Mouse (Mus musculus) frontal cortex, postnatal 10 days (tissue): ENCODE results near the gene Pgbd1.

Source experiments
- DNase-seq, 2 experiments: peaks; one replicate each; pipeline ENCODE4 v3.0.0; 2022; ENCODE audit warnings: low spot score in 2 of 2, mixed read lengths in 1 of 2

Gene Pgbd1

DNA sequence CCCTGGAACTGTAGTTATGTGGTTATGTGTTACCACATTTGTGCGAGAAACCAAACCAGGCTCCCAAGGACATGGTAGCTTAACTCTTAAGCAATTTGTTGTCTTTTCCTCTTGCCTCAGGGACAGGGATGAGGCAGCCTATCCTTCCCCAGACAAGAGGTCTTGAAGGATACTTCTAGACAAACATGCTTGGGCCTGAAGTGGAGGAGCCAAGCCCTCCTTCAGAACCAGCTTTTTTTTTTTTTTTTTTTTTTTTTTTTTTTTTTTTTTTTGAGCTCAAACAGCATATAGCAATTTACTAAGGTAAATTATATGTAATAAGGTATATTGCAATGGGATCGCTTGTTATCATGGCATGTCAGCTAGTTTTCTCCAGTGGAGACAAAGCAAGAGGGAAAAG is 25.1 kb downstream of the Pgbd1 start:
- DNase-seq = no peak

GRCm38 (mm10) chr13:21415266-21415665 is 25.6 kb downstream of the Pgbd1 start:
- DNase-seq = no peak

DNA sequence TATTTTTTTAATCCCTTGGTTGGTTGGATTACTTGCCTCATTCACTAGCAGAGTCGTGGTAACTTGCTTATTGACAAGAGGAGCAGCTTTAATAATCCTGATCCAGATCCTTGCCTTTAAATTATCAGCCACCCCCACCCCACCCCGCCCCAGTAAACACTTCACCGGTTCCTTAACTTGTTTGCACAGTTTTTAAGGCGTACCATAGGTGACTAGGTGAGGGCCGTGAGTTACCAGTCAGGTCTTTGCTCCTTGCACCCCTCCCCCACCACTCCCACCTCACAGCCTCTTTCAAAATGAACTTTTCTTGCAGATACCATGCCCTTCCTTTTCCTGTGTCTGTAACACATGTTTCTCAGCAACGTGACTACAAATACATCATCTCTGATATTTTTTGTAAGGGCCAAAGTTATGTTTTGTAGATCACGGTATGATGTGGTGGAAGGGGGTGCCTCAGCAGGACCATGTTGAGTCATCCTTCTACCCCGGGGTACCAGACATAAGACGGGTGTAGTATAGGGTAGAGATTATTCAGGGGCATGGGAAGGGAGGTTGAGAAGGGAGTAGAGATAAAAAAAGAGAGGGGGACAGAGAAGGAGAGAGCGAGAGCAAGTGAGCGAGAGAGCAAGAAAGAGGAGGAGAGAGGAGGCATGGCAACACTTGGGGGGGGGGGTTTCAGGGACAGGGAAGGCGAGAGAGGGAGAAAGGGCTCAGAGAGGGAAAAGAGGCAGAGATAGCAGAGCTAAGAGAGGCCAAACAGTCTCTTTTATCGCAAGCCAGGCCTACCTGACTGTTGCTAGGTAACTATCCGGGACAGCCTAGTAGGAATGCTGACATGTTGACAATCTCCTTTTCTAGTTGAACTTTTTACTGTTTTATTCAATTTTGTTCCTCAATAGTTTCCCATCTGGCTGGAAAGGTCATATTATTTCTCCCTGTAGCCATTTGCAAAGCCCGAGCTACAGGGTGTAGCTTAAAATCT is 26.3 kb downstream of the Pgbd1 start:
- DNase-seq = no peak

DNA sequence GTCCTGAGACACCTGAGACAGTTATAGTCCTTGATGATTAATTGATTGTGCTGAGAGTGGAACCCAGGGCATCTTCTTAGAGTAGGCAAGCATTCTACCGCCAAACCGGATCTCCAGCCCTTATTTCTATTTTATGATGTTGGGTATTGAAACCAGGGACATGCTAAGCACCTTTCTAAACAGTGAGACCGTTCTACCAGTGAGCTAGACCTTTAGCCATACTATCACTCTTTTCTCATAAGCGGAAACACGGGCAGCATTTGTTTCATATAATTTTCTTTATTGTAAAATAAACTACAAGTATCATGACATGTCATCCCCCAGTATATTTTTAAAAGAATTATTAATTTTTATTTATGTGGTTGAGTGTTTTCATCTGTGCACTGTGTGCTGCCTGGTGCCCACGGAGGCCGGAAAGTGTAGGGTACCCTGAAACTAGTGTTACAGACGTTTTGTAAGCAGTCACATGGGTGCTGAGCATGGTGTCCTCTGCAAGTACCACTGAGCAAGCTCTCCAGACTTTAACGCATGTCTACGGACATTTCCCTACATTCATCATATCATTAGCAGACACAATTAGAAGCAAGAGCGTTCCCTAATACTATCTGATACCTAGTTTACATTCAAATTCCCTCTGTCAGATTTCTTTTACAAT is 31.9 kb downstream of the Pgbd1 start:
- no peak for DNase-seq

DNA sequence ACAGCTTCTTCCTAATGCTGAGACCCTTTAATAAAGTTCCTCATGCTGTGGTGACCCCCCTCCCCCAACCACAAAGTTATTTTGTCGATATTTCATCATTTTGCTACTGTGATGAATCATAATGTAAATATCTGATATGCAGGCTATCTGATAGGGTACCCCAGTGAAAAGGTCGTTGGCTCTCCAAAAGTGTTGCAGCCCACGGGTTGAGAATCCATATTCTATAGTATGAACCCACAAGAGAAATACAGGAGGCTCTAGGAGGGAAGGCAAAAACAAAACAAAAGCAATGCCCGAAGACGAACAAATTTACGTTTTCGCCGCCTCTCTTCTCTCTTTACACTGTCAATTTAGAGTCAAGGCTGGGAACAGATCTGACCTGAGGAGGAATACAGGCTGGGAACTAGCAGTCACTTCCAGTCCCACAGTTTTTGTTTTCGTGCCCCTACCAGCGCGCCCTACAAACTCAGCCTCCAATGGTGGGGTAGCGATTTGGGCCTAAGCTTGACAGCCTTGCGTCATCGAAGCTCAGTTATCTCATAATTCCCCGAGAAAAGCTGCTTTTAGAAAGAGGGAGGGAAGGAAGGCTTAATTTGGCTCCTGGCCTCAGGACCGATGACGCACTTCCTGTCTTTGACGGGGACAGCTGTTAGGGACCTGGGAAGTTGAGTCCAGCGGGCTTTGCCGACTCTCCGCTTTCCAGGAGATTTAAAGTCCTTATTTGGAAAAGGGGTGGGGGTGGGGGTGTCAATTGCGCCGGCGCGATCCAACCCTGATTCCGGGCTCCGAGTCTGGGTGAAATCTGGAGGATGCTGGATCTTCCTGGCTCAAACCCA is 32.7 kb downstream of the Pgbd1 start:
- peak; percentile 77 to 81 for DNase-seq

- DNase-seq = no peak
Measured at GRCm38 (mm10) chr13:21407341-21407740, 33.5 kb downstream of the Pgbd1 start.

DNA sequence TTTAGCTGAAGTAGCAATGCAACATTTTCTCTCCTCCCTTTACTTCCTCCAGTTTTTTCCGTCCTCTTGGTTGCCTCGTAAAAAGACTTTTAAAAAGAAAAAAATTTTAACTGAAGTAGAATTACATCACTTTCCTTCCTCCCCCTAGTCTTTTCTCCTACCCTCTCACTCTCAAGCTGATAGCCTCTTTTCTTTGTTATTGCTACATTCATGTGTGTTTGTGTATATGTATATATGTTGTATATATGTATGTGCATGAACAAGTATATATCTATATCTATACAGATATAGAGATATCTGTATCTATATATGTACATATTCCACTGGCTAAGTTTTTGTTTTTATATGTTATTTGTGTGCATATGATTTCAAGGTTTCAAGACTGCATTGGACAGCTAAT is 38.0 kb downstream of the Pgbd1 start:
- DNase-seq = no peak

GRCm38 (mm10) chr13:21402287-21402846 is 38.5 kb downstream of the Pgbd1 start, which contains the start of gene Zkscan3:
Gene Zkscan3 (minus strand): TSS chr13:21402755.
- DNase-seq = peak; percentile 71 to 81

GRCm38 (mm10) chr13:21401636-21402286 is 39.1 kb downstream of the Pgbd1 start:
- DNase-seq = no peak

DNA sequence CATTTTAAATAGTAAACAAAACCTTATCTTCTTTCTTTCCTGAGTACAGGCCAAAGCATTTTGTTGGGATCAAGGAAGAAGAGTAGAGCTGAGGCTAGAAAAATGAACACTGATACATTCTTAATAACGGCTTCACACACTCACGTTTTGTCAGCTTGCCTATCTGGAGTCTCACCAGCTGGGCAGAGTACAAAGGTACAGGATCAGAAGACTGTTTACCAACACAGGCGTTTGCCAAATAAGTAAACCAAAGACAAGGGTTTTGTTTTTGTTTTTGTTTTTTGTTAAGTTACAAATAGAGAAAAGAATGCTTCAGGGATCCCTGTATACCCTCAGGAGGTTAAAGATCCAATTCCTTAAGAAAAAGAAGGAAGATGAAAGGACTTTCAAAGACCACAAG is 39.7 kb downstream of the Pgbd1 start:
- no peak for DNase-seq

GRCm38 (mm10) chr13:21397486-21397885 is 43.4 kb downstream of the Pgbd1 start:
- DNase-seq = no peak

DNA sequence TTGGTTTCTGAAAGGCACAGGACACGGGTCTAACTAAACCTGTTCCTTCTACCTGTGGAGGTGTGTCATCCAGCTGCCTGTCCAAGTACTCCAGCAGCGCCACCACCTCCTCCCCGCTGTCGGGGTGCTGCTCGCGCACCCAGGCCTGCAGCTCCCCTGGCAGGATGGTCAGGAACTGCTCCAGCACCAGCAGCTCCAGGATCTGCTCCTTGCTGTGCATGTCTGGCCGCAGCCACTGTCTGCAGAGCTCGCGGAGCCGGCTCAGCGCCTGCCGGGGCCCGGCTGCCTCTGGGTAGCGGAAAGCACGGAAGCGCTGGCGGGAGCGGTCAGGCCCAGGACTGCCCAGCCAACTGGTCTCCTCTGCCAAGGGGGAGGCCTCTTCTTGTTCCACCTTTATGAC is 44.8 kb downstream of the Pgbd1 start:
- peak in 1 of 2 experiments; percentile 15 for DNase-seq

DNA sequence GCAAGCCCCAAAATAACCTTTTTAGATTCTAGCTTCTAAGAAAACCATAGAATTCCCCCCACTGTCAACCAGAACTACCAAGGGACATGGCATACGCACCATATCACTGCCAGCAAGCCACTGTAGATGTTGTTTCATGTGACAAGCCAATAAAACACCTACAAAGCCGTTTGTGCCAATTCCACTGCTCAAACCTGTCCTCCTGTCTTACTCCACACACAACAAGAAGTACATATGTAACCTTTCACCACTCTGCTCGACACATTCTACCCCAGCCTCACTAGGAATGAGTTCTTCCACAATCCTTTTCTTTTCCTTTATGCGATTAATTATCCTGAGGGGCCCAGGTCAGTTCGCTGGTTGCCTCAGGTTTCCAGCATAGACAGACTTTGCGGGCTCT is 45.2 kb downstream of the Pgbd1 start:
- DNase-seq = no peak

DNA sequence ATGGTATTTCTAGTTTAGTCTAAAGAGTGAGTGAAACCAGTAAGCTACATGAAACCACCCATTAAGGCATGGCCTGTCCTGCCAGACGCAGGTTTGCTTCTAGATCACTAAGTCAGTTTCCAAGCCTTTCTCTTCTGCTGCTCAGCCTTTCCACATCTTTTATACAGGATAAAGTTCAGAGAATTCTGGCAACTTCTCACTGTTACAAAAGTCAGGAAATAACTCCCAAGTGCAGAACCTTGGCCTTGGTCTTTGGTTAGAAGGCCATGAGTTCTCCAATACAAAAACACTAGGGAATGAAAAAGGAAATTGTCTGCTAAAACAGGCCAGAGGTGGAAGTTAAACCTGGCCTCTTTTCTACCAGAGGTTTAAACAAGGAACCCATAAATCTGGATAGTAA is 45.6 kb downstream of the Pgbd1 start:
- DNase-seq = no peak

GRCm38 (mm10) chr13:21377773-21378172 is 63.1 kb downstream of the Pgbd1 start:
- no peak for DNase-seq

DNA sequence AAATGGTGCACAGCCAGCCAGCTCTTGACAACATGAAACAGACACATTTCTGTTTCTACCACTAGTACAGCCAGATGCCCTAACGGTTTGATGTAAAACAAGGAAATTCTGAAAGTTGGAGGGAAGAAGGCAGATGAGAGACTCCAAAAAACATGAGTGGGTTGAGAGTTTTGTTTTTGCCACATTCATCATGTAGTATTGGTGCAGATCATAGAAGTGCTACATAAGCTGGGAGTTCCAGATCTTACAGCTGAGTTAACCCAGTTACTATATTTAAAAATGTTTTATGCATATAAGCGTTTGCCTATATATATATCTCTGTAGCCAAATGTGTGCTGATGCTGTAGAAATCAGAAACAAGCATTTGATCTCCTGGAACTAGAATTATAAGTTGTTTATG is 68.2 kb downstream of the Pgbd1 start:
- no peak for DNase-seq
